Mouse (Mus musculus) adrenal gland, postnatal 0 days (tissue): Measurements from ENCODE around the gene Tex9. TPM values are rescaled to one million over a fixed set of nuclear protein-coding genes. Genes with fewer than 3 reads are reported as not detected.

ENCODE experiments used
- microRNA-seq: library from miRNA; unstranded; fragments of <30 nt; microRNA quantifications from one replicate; pipeline ENCODE4, GENCODE M21; 2016; ENCODE audit warnings: borderline replicate concordance; ENCODE audit not compliant: insufficient number of aligned reads
- polyA plus RNA-seq: library from polyadenylated mRNA; unstranded; fragments of >200 nt; fragmentation: Nextera tagmentation; extraction: Ambion mirVana; gene quantifications from 2 replicates; pipeline ENCODE4 v1.2.1, GENCODE M21; 2015

Gene Tex9
- 16.4 and 17.0 TPM in 2 replicates for polyA plus RNA-seq

GRCm38 (mm10) chr9:72492194-72492565 is at the start of gene Tex9:
TSS of gene Tex9 (minus strand) at chr9:72492212.

DNA sequence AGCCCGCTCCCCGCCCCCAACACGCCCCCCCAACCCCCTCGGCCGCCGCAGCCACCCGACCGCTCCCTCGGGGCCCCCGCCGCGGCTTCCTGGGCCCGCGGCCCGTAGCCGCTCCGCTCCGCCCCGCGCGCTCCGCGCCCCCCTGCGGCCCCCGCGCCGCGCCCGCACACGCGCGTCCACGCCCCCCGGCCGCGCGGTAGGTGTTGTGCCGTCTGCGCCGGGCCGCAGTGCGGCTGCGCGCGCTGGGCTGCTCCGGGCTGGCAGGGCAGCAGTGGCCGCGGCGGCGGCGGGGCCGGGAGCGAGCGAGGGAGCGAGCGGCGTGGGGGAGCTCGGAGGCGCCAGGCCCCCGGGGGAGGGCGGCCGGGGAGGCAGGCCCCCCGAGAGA is 40.0 kb upstream of the Tex9 start, which contains the start of gene Rfx7:
Rfx7 (plus strand) TSS at position 245 of the 385 bp plus-strand sequence.

GRCm38 (mm10) chr9:72437822-72438701 is 54.0 kb downstream of the Tex9 start, which contains the start of gene Mns1:
TSS of gene Mns1 (plus strand) at chr9:72438011.

Small RNAs within 50 kb of the gene (microRNA-seq; reads per million reads assigned to microRNA genes)
- not detected for gene Gm28010

Other genes with a start within 250 kb of the Tex9 start
- 17.4 and 25.6 TPM in 2 replicates for gene Zfp280d, start 217.4 kb downstream of the Tex9 start, polyA plus RNA-seq
- gene Mns1, start 54.2 kb downstream of the Tex9 start, polyA plus RNA-seq: 13.8 and 16.7 TPM in 2 replicates
- 7.9 and 11.6 TPM in 2 replicates for gene Rfx7, start 40.0 kb upstream of the Tex9 start, polyA plus RNA-seq
- 254 and 292 TPM in 2 replicates for gene Nedd4, start 170.1 kb upstream of the Tex9 start, polyA plus RNA-seq